Mouse (Mus musculus): Measurements from ENCODE around the gene Zbtb25. TPM values are rescaled to one million over a fixed set of nuclear protein-coding genes. Genes with fewer than 3 reads are reported as not detected.

The Zbtb25 gene
- polyA plus RNA-seq, 1 experiment from 2014 or later: 15.9 TPM

DNA sequence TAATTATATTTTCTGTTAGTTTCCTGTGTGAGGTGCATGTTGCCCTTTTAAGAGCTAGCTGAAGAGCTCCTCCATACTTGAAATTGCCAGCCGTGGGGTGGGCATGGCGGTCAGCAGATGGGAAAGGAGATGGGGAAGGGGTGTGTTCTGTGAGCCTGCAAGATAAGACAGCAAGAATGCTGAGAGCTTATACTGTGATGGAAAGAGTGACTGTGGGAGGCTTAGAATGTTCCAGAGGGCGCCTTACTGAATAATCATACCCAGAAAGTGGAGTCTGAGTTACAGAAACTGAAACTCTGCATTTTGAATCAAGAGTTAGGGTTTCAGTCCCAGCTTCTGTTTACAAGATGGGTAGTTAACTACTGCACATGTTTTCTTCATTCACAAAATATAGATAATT is 6.1 kb upstream of the Zbtb25 start:
- no peaks in the 10 kb centered on the region for H3K27me3 ChIP-seq
- H3K4me1 ChIP-seq (replicated peaks): peaks cover 18% of the 10 kb centered on the region
- H3K27ac ChIP-seq: no peak overlapping the region
- no peak for ATAC-seq
- no peaks in the 10 kb centered on the region for H3K36me3 ChIP-seq
- H3K4me3 ChIP-seq (replicated peaks): no peak overlapping the region
- 90% methylated on average over 3 of the region's 3 CpGs for WGBS
- no peak overlapping the region for H3K4me2 ChIP-seq (replicated peaks)
- H3K9ac ChIP-seq (replicated peaks): no peak overlapping the region
- no peaks in the 10 kb centered on the region for H3K9me3 ChIP-seq

DNA sequence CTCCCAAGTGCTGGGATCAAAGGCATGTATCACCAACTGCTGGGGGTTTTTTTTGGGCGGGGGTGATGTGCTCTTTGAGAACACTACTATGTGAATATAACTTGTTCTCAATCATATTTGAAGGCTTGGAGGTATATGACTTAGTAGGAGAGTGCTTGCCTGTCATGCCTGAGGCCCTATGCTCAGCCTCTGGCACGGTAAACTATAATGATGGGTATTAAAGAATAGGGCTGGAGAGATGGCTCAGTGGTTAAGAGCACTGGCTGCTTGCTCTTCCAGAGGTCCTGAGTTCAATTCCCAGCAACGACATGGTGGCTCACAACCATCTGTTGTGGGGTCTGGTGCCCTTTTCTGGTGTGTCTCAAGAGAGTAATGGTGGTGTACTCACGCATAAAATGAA is 5.5 kb upstream of the Zbtb25 start:
- Histone ChIP-seq H3K36me3 (no peaks in the 10 kb centered on the region), H3K27me3 (no peaks in the 10 kb centered on the region), H3K4me2 (replicated peaks) (no peak overlapping the region), H3K27ac (no peak overlapping the region), H3K4me3 (replicated peaks) (no peak overlapping the region), H3K4me1 (replicated peaks) (peaks cover 18% of the 10 kb centered on the region), H3K9ac (replicated peaks) (no peak overlapping the region), H3K9me3 (no peaks in the 10 kb centered on the region)
- WGBS: 84% methylated on average over 4 of the region's 4 CpGs
- no peak for ATAC-seq

DNA sequence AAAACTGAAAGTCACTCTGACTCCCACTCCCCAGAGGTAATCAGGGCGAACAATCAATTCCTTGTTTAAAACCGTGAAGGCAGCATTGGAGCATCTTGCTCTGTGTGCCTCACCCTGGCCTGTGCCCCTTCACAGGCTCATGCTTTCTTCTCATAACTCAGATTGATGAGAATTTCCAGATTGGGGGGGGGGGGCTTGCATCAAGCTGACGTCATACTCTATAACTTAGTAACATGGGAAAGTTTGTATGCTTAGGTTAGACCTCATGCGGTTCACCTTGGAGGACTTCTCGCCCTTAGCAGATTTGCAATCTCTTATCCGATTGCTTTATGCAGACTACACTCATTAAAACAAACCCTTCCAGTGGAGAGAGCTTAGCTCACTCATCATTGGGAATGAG is 4.6 kb upstream of the Zbtb25 start:
- Histone ChIP-seq H3K36me3 (no peaks in the 10 kb centered on the region), H3K27ac (no peak overlapping the region), H3K4me1 (replicated peaks) (peaks cover 18% of the 10 kb centered on the region), H3K27me3 (no peaks in the 10 kb centered on the region), H3K4me2 (replicated peaks) (no peak overlapping the region), H3K9ac (replicated peaks) (no peak overlapping the region; the same call in 1 of the 2 replicates), H3K9me3 (no peaks in the 10 kb centered on the region), H3K4me3 (replicated peaks) (no peak overlapping the region)
- 74% methylated on average over 6 of the region's 6 CpGs for WGBS
- no peak for ATAC-seq

DNA sequence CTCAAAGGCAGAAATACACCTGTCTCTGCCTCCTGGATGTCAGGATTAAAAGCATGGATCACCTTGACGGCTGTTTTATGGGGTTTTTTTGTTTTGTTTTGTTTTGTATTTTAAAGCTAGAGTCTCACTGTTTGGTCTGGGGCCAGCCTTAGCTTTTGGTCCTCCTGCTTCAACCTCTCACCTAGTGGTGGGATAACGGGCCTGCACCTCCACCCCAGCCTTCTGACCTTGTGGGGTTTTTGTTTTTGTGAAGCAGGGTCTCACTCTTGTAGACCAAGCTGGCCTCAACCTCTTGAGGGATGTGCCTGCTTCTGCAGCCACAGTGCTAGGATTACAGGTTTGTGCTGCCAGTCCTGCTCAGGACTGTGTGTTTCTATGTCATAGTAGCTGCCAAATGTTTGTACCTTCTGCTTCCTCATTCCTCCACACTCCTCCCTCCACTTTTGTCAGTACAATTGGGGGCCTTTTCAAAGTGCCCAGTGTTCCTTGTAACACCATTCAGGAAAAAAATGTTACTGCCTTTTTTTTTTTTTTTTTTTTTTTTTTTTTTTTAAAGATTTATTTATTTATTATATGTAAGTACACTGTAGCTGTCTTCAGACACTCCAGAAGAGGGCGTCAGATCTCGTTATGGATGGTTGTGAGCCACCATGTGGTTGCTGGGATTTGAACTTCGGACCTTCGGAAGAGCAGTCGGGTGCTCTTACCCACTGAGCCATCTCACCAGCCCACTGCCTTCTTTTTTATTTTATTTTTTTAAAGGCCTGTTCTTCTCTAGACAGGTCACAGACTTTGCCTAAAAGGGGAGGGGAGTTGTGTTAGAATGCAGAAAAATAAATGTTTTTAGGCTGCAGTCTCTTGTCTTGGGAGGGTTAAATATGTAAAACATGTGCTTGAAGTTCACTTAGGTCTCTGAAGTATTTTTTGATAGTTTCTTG is 3.7 kb upstream of the Zbtb25 start:
- H3K36me3 ChIP-seq: no peaks in the 10 kb centered on the region
- H3K9me3 ChIP-seq: no peaks in the 10 kb centered on the region
- no peak for ATAC-seq
- H3K27me3 ChIP-seq: no peaks in the 10 kb centered on the region
- H3K4me1 ChIP-seq (replicated peaks): peaks cover 24% of the 10 kb centered on the region
- H3K4me2 ChIP-seq (replicated peaks): no peak overlapping the region
- no peak overlapping the region for H3K4me3 ChIP-seq (replicated peaks)
- H3K27ac ChIP-seq: no peak overlapping the region
- WGBS: 84% methylated on average over 6 of the region's 7 CpGs
- H3K9ac ChIP-seq (replicated peaks): no peak overlapping the region

DNA sequence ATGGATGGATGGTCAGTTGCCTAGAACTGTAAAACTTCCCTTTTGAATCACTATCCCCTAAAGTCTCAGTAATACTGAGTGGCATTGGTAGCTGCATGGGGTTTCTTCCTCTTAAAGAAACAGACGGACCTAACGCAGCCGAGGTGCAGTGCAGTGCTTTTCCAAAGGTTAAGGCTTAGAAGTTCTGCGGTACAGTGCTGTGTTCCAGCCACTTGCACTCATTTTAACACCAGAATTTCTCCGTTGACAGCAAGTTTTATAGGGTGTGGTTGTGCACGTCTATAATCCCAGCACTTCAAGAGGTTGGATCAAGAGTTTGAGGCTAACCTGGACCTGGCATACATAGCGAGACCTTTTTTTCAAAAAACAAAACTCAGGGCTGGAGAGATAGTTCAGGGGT is 2.6 kb upstream of the Zbtb25 start:
- no peaks in the 10 kb centered on the region for H3K9me3 ChIP-seq
- H3K4me1 ChIP-seq (replicated peaks): peaks cover 36% of the 10 kb centered on the region
- no peak overlapping the region for H3K27ac ChIP-seq
- no peaks in the 10 kb centered on the region for H3K27me3 ChIP-seq
- no peaks in the 10 kb centered on the region for H3K36me3 ChIP-seq
- WGBS: 52% methylated on average over 7 of the region's 7 CpGs
- H3K4me3 ChIP-seq (replicated peaks): peak overlapping the region; percentile 90
- H3K9ac ChIP-seq (replicated peaks): no peak overlapping the region
- no peak for ATAC-seq
- H3K4me2 ChIP-seq (replicated peaks): peak overlapping the region; percentile 89

DNA sequence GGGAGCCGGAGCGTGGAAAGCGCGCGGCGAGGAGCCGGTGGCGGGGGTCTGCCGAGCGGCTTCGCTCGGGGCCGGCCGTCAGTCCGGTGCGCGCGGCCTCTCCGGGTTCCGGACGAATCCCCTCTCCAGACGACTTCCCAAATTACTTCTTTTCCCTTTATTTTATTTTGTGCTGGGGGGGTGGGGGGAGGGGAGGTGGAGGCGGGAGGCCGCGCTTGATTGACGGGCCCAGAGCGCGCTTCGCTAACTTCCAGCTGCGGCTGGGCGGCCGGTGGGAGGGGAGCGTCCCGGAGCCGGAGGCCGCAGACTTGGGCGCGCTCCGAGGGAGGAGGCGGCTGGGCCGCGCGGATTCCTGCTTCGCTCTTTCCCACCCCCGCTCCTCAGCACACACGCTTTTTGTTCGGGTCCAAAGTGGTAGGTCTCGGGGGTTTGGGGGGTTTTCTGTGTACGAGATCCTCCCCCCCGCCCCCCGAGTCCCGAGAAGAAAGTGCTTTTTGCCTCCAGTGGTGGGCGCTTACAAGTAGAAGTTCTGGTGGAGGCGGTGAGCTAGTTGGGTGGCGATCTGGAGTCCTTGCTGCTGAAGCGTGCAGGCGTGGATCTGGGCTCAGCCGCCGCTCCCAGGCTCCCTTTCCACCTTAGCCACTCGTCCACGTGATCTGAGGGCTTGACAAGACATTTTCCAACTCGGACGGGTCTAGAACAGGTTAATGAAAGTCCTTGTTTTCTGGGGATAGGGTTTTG is 1.6 kb upstream of the Zbtb25 start:
- peak overlapping the region; percentile 90 for H3K4me3 ChIP-seq (replicated peaks)
- H3K9ac ChIP-seq (replicated peaks): peak overlapping the region; percentile 95
- H3K36me3 ChIP-seq: no peaks in the 10 kb centered on the region
- H3K4me1 ChIP-seq (replicated peaks): peaks cover 40% of the 10 kb centered on the region
- no peaks in the 10 kb centered on the region for H3K9me3 ChIP-seq
- ATAC-seq: peak; percentile 5; the same call in 1 of the 2 replicates
- under 1% methylated on average over 59 of the region's 63 CpGs for WGBS
- H3K4me2 ChIP-seq (replicated peaks): peak overlapping the region; percentile 89
- H3K27ac ChIP-seq: peak overlapping the region; percentile 97
- no peaks in the 10 kb centered on the region for H3K27me3 ChIP-seq

DNA sequence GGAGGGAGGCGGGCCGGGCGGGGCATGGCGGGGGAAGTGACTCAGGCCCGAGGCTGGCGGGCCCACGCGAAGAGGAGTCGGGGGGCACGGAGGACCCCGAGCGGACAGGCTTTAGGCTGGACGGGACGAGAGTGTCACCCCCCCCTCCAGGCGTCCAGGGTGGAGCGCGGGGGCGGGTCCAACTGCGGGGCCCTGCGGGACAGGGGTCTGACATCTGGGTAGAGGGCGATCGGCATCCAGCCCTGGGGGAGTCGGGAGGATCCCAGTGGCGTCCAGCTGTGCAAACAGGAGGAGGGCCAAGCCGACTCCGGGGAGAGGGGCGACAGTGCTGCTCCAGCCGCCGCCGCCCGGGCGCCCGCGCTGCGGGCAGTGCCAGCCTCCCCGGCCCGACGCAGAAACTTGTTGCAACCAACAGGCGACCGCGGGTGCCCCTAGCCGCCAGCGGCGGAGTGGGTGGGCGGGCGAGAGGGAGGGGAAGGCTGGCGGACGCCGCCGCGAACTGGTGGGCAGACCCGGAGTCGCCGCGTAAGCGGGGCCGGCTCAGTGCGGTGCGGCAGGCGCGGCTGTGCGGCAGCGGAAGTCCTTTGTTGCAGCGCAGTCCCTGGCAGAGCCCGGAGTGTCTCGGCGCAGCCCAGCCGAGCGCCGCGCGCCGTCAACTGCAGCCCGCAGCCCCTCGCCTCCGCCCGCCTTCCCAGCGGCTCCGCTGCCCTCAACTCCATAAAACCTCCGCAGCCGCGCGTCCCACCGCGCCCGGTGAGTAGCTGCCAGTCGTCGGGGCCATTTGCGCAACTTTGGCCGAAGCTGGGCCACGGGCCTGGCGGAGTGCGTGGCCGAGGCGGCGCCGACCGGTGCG is 802 bp upstream of the Zbtb25 start, which contains the start of gene Zbtb1:
TSS of gene Zbtb1 (plus strand) at position 289 of the 853 bp plus-strand sequence.
- peak within 1 kb of the TSS; percentile 89 for H3K4me2 ChIP-seq (replicated peaks)
- H3K9ac ChIP-seq (replicated peaks): peak within 1 kb of the TSS; percentile 95
- under 1% methylated on average over 84 of the region's 99 CpGs for WGBS
- H3K36me3 ChIP-seq: no peaks in the 10 kb centered on the region
- H3K4me1 ChIP-seq (replicated peaks): peaks cover 40% of the 10 kb centered on the region
- H3K27ac ChIP-seq: peak within 1 kb of the TSS; percentile 97
- peak; percentile 70 for ATAC-seq
- peak within 1 kb of the TSS; percentile 90 for H3K4me3 ChIP-seq (replicated peaks)
- H3K9me3 ChIP-seq: no peaks in the 10 kb centered on the region
- H3K27me3 ChIP-seq: no peaks in the 10 kb centered on the region

DNA sequence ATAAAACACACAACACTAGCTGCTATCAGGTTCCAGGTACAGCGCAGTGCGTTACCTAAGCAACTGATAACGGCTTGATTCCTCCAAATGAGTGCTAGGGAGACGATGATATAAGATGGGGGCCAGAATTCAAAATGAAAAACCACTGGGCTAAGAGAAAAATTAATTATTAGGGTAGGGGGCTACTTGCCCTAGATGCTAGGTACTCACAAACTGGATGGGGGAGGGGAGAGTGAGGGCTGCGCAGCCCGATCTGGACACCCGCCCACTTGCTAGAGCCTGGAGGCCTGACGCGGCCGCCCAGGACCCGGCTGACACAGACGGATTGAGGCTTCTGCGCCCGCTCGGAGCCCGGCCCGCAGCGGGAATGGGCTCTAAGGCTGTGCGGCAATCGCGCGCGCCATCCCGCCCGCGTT is 604 bp downstream of the Zbtb25 start:
- Histone ChIP-seq H3K27ac (peak overlapping the region; percentile 97), H3K27me3 (no peaks in the 10 kb centered on the region), H3K4me3 (replicated peaks) (peak overlapping the region; percentile 90), H3K4me2 (replicated peaks) (peak overlapping the region; percentile 89), H3K4me1 (replicated peaks) (peaks cover 40% of the 10 kb centered on the region), H3K9me3 (no peaks in the 10 kb centered on the region), H3K36me3 (no peaks in the 10 kb centered on the region), H3K9ac (replicated peaks) (peak overlapping the region; percentile 95)
- under 1% methylated on average over 26 of the region's 26 CpGs for whole genome bisulfite sequencing
- 0 out of 2 replicates have a peak, but pooled peaks have one; percentile 0 for ATAC-seq

DNA sequence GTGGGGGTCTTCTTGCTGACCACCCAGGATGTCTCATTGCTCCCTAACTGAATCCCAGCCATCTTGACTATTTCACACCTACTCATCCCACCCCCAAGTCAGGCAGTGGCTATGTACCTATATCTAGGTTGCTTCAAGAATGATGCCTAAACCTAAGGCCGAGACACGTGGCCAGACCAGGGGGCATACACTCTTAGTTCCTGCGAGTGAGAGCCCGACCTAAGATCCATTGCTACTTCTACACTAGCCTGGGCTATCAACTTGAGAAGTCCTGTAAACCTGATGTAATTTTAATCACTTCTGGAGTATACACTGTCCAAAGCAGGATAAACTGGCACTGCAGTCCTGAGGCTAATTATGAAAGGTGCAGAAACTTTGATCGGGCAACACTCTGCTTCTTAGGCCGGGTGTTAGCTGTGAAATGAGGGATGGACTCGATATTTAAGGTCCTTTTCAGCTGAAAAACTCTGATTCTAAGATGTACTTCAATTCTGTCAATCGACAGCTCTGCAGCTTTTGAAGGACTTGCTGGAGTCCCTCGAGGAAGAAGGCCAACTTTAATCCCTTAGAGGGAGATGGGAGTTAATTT is 1.1 kb downstream of the Zbtb25 start:
- Histone ChIP-seq H3K4me1 (replicated peaks) (peaks cover 40% of the 10 kb centered on the region), H3K27ac (peak overlapping the region; percentile 97), H3K9me3 (no peaks in the 10 kb centered on the region), H3K9ac (replicated peaks) (peak overlapping the region; percentile 95), H3K4me3 (replicated peaks) (peak overlapping the region; percentile 90), H3K36me3 (no peaks in the 10 kb centered on the region), H3K4me2 (replicated peaks) (peak overlapping the region; percentile 89), H3K27me3 (no peaks in the 10 kb centered on the region)
- no peak for ATAC-seq
- 8% methylated on average over 9 of the region's 9 CpGs for WGBS

DNA sequence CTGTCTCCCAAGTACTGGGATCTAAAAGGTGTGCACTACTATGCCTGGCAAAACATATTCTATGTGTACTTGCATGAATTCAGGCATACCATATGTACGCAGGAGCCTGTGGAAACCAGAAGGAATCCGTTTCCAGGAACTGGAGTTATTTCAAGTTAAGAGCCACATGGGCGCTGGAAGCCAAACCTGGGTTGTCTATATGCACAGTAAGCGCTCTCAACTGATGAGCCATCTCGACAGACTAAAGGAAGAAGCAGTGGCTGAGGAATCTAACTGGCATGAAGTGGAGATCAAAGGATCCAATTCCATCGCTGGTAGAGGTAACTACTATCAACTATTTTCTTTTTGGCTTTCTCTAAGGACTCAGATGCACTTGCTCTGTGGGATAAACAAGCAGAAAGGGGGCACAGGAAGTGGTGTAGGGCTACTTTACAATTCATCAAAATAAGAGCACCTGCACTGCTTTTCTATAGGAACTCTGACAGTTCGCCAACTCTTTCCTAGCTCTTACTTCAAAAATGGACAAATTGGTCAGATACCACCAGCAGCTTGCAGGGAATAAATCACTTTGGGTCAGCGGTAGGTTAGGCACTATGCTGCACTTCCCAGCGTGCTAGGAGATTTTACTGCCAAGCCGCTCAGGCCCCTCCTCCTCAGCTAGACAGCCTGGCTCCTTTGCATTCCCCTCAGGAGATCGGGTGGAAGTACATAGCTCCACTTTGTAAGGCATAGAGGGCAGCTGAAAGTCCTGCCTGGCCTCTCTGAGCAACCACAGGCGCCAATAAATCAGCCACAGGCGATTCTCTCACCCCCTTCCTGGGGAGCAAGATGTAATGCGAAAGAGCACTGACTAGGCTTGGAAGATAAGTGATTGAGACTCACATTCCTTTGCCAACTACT is 2.1 kb downstream of the Zbtb25 start:
- Histone ChIP-seq H3K36me3 (no peaks in the 10 kb centered on the region), H3K27me3 (no peaks in the 10 kb centered on the region), H3K27ac (0 out of 2 replicates have a peak overlapping the region, but pooled peaks have one; percentile 14), H3K4me2 (replicated peaks) (peak overlapping the region; percentile 89), H3K4me3 (replicated peaks) (peak overlapping the region; percentile 90), H3K9ac (replicated peaks) (peak overlapping the region; percentile 95), H3K4me1 (replicated peaks) (peaks cover 33% of the 10 kb centered on the region), H3K9me3 (no peaks in the 10 kb centered on the region)
- ATAC-seq: no peak
- WGBS: 31% methylated on average over 14 of the region's 14 CpGs

Measured in midbrain, embryonic 13.5 days (tissue).